ENCODE assay signal across 9 mouse cellular contexts in genomic region chr1:160717742-160718141, GRCm38 (mm10).
DNase-seq lines count a peak whose midpoint lies in the region; ATAC-seq and TF ChIP-seq lines count a peak whose summit lies in the region.
"Had no signal": no experiment of that assay in that cellular context is flagged by ENCODE, and none has a peak within 500 bp of the region (broad histone marks: within the 10 kb centered on the region; RNA-seq: fewer than 3 reads in every experiment).

No protein-coding gene starts in this region.

- 15% methylated on average over 3 of the region's 3 CpGs for WGBS in midbrain, embryonic 14.5 days
- 14% methylated on average over 3 of the region's 3 CpGs for WGBS in midbrain, embryonic 13.5 days

- no peak overlapping the region for H3K4me3 ChIP-seq in gastrocnemius, adult 2 months
- no peak overlapping the region for H3K4me3 ChIP-seq in midbrain, embryonic 14.5 days (replicated peaks; ENCODE audit: low read depth, low read length)
- no peak overlapping the region for H3K4me3 ChIP-seq in midbrain, embryonic 13.5 days (replicated peaks)
- H3K4me3 ChIP-seq: myocyte had no signal

- no peak overlapping the region for H3K27ac ChIP-seq in gastrocnemius, adult 2 months
- no peak overlapping the region for H3K27ac ChIP-seq in midbrain, embryonic 14.5 days (replicated peaks; ENCODE audit: low read depth, low read length)
- no peak overlapping the region for H3K27ac ChIP-seq in midbrain, embryonic 13.5 days

- H3K9me3 ChIP-seq in midbrain, embryonic 14.5 days (ENCODE audit: control insufficient read depth, low read length), result no peaks in the 10 kb centered on the region
- H3K9me3 ChIP-seq in midbrain, embryonic 13.5 days, result no peaks in the 10 kb centered on the region

- intact Hi-C loops in gastrocnemius, adult 2 months (cut with DNase I), result loop anchor here (1.0 to 2.0 kb wide), 2 partner anchors 156 to 319 kb away; no protein-coding TSS in a partner anchor

- 0 out of 2 replicates have a peak, but pooled peaks cover 2% of the 10 kb centered on the region for H3K36me3 ChIP-seq in midbrain, embryonic 14.5 days (ENCODE audit: control insufficient read depth, insufficient read depth, low read length)
- H3K36me3 ChIP-seq in midbrain, embryonic 13.5 days, result no peaks in the 10 kb centered on the region
- H3K36me3 ChIP-seq in splenic B cell, adult 2 months (ENCODE audit: control insufficient read depth, insufficient read depth, low read length, poor library complexity, severe bottlenecking), result peaks cover 4% of the 10 kb centered on the region; the same call in 1 of the 2 replicates

- no peaks in the 10 kb centered on the region for H3K4me1 ChIP-seq in midbrain, embryonic 14.5 days (ENCODE audit: control insufficient read depth, insufficient read depth, low read length)
- H3K4me1 ChIP-seq in midbrain, embryonic 13.5 days (replicated peaks), result no peaks in the 10 kb centered on the region

- no peaks in the 10 kb centered on the region for H3K27me3 ChIP-seq in midbrain, embryonic 14.5 days (ENCODE audit: control insufficient read depth, insufficient read depth, low read length)
- no peaks in the 10 kb centered on the region for H3K27me3 ChIP-seq in midbrain, embryonic 13.5 days
- H3K27me3 ChIP-seq in splenic B cell, adult 2 months (ENCODE audit: control insufficient read depth, insufficient read depth, low read length, poor library complexity, severe bottlenecking), result no peaks in the 10 kb centered on the region

- H3K9ac ChIP-seq in midbrain, embryonic 14.5 days (replicated peaks; ENCODE audit: low read length), result no peak overlapping the region
- no peak overlapping the region for H3K9ac ChIP-seq in midbrain, embryonic 13.5 days (replicated peaks)

- no peak for ATAC-seq in midbrain, embryonic 14.5 days (ENCODE audit: low FRiP score, low TSS enrichment)
- no peak for ATAC-seq in midbrain, embryonic 13.5 days

- no peak for DNase-seq in gastrocnemius, adult 2 months
- DNase-seq in gastrocnemius, postnatal 10 days, result no peak
- DNase-seq in midbrain, embryonic 14.5 days, result peak; percentile 89
- peak; percentile 78 for DNase-seq in embryo, embryonic 10.5 days (ENCODE audit: low spot score)
- peak; percentile 63 for DNase-seq in splenic B cell, adult 2 months (ENCODE audit: low read depth, low spot score)
- DNase-seq in adrenal gland, postnatal 25 days, result no peak
- DNase-seq in spleen, postnatal 14 days (ENCODE audit: low spot score in 2 of 2), result no peak

- H3K4me2 ChIP-seq in midbrain, embryonic 14.5 days (ENCODE audit: low read length), result no peak overlapping the region
- H3K4me2 ChIP-seq in midbrain, embryonic 13.5 days (replicated peaks), result no peak overlapping the region

- TF ChIP-seq CTCF in gastrocnemius, adult 2 months (IDR thresholded peaks at IDR 0.05), result peak; percentile 71

Comparison
In these comparisons a context has a peak if more than half of its experiments do, and no peak if none do; other contexts are left out.
1. DNase-seq: peak in midbrain, embryonic 14.5 days (single experiment), embryo, embryonic 10.5 days (single experiment) and splenic B cell, adult 2 months (single experiment); none in gastrocnemius, adult 2 months (single experiment), gastrocnemius, postnatal 10 days (single experiment), adrenal gland, postnatal 25 days (single experiment) and spleen, postnatal 14 days (0 of 2).